8 mouse cellular contexts compared by ENCODE assay signal in genomic region chr13:63272602-63273229, GRCm38 (mm10).
A peak's percentile ranks its signal among the peaks of the same experiment; 100 is the strongest.
DNase-seq lines count a peak whose midpoint lies in the region; ATAC-seq and TF ChIP-seq lines count a peak whose summit lies in the region.

No protein-coding gene starts in this region.

- ATAC-seq in Patski, result peak; percentile 62
- ATAC-seq in lung, embryonic 15.5 days (ENCODE audit: borderline replicate concordance, extremely low read depth, low FRiP score, low TSS enrichment), result peak; percentile 92
- ATAC-seq in inflammation-experienced regulatory T-cells, adult 6 months, result no peak

- 13% methylated on average over 27 of the region's 27 CpGs for WGBS in lung, embryonic 15.5 days

- in situ Hi-C loops in Patski (cut with MboI; ENCODE audit: low pct_unique_long_range_greater_than_20kb), result no loop called here

- POLR2A ChIA-PET in Patski (lab: Charles Lee), result interaction anchor here (0.6 to 3.1 kb wide), 12 partner anchors 13 to 33 kb away, joined by 3 to 21 read pairs (median 4); no protein-coding TSS in a partner anchor

- peak overlapping the region; percentile 96 for H3K27ac ChIP-seq in lung, embryonic 15.5 days

- peaks cover 70% of the 10 kb centered on the region for H3K4me1 ChIP-seq in lung, embryonic 15.5 days

- TF ChIP-seq CTCF in Patski (IDR thresholded peaks at IDR 0.05), result no peak

- CTCF ChIA-PET in Patski (lab: Charles Lee), result interaction anchor here (2.0 to 6.3 kb wide), 4 partner anchors 19 to 226 kb away, joined by 6 to 50 read pairs (median 12); no protein-coding TSS in a partner anchor

- intact Hi-C loops in left cerebral cortex, postnatal 36 days (cut with DNase I), result no loop called here

- peak overlapping the region; percentile 49 for H3K4me3 ChIP-seq in lung, embryonic 15.5 days

- DNase-seq in Patski (ENCODE audit: low read depth, low spot score), result no peak
- peak; percentile 82 for DNase-seq in embryo, embryonic 9.5 days (ENCODE audit: extremely low spot score)
- peak; percentile 76 to 78 for DNase-seq in heart, adult 9 months (ENCODE audit: low spot score in 2 of 2)
- DNase-seq in kidney, adult 8-10 months, result peak; percentile 76 to 78
- peak; percentile 71 for DNase-seq in retina, embryonic 14.5 days (ENCODE audit: low spot score)
- DNase-seq in left cerebral cortex, postnatal 36 days (ENCODE audit: low spot score in 2 of 2), result no peak

- H3K9ac ChIP-seq in lung, embryonic 15.5 days, result peak overlapping the region; percentile 54

- H3K9me3 ChIP-seq in lung, embryonic 15.5 days, result no peaks in the 10 kb centered on the region

- no peaks in the 10 kb centered on the region for H3K27me3 ChIP-seq in Patski
- H3K27me3 ChIP-seq in lung, embryonic 15.5 days, result no peaks in the 10 kb centered on the region

- 0 out of 2 replicates have a peak, but pooled peaks cover 3% of the 10 kb centered on the region for H3K36me3 ChIP-seq in lung, embryonic 15.5 days

- H3K4me2 ChIP-seq in lung, embryonic 15.5 days, result peak overlapping the region; percentile 52

Comparison
In these comparisons a context has a peak if more than half of its experiments do, and no peak if none do; other contexts are left out.
1. DNase-seq: peak in embryo, embryonic 9.5 days (single experiment), heart, adult 9 months (2 of 2), kidney, adult 8-10 months (2 of 2) and retina, embryonic 14.5 days (single experiment); none in Patski (single experiment) and left cerebral cortex, postnatal 36 days (0 of 2).